Mouse (Mus musculus): ENCODE data around the gene Nudt11.
"Not testable (repeated sequence)": the region's sequence is repeated elsewhere in the genome, so short reads cannot be mapped to it uniquely, and the experiment has no call there.

Gene Nudt11

GRCm38 (mm10) chrX:6047066-6047935, at the start of gene Nudt11:
Gene Nudt11, plus strand, starts transcription at chrX:6047453.
- not testable (repeated sequence) for DNase-seq (ENCODE audit: extremely low spot score, low read depth, low spot score)

GRCm38 (mm10) chrX:6047936-6048614, 822 bp downstream of the Nudt11 start:
- not testable (repeated sequence) for DNase-seq (ENCODE audit: extremely low spot score, low read depth, low spot score)

- no peak for DNase-seq (ENCODE audit: extremely low spot score, low read depth, low spot score)
Observed at GRCm38 (mm10) chrX:6061563-6061962, 14.3 kb downstream of the Nudt11 start.

GRCm38 (mm10) chrX:6082954-6083680, 35.9 kb downstream of the Nudt11 start, which contains the start of gene AU022751:
Gene AU022751, minus strand, starts transcription at chrX:6083419.
- no peak for DNase-seq (ENCODE audit: extremely low spot score, low read depth, low spot score)

GRCm38 (mm10) chrX:6091547-6091946, 44.3 kb downstream of the Nudt11 start:
- no peak for DNase-seq (ENCODE audit: extremely low spot score, low read depth, low spot score)

- DNase-seq (ENCODE audit: extremely low spot score, low read depth, low spot score), result no peak
Observed at GRCm38 (mm10) chrX:6091996-6092757, 44.9 kb downstream of the Nudt11 start.

Data from hindlimb bud, embryonic 11.5 days (tissue).